Mouse (Mus musculus): ENCODE data around the gene Prmt6.

Gene Prmt6

GRCm38 (mm10) chr3:110250839-110251700 is at the start of gene Prmt6:
Gene Prmt6 (minus strand): TSS chr3:110250998.
- 18% methylated on average over 37 of the region's 38 CpGs for WGBS

GRCm38 (mm10) chr3:110290485-110291045 is 39.8 kb upstream of the Prmt6 start:
- WGBS, result 35% methylated on average over 8 of the region's 8 CpGs

GRCm38 (mm10) chr3:110282651-110283050 is 31.9 kb upstream of the Prmt6 start:
- WGBS, result 89% methylated on average over 5 of the region's 5 CpGs

GRCm38 (mm10) chr3:110267790-110268189 is 17.0 kb upstream of the Prmt6 start:
- WGBS, result 50% methylated on average over 2 of the region's 2 CpGs

- WGBS, result 97% methylated on average over 4 of the region's 4 CpGs
Measured at GRCm38 (mm10) chr3:110253105-110253504, 2.3 kb upstream of the Prmt6 start.

- WGBS, result under 1% methylated on average over 88 of the region's 89 CpGs
Measured at GRCm38 (mm10) chr3:110249891-110250838, 633 bp downstream of the Prmt6 start.

- WGBS, result 65% methylated on average over 1 of the region's 1 CpGs
Measured at GRCm38 (mm10) chr3:110236819-110237463, 13.9 kb downstream of the Prmt6 start.
